Mouse (Mus musculus): ENCODE measurements around the gene Gm20388. TPM values are rescaled to one million over a fixed set of nuclear protein-coding genes. Genes with fewer than 3 reads are reported as not detected.

Gene Gm20388
- total RNA-seq, 1 experiment from 2014 or later: 3.6 TPM

DNA sequence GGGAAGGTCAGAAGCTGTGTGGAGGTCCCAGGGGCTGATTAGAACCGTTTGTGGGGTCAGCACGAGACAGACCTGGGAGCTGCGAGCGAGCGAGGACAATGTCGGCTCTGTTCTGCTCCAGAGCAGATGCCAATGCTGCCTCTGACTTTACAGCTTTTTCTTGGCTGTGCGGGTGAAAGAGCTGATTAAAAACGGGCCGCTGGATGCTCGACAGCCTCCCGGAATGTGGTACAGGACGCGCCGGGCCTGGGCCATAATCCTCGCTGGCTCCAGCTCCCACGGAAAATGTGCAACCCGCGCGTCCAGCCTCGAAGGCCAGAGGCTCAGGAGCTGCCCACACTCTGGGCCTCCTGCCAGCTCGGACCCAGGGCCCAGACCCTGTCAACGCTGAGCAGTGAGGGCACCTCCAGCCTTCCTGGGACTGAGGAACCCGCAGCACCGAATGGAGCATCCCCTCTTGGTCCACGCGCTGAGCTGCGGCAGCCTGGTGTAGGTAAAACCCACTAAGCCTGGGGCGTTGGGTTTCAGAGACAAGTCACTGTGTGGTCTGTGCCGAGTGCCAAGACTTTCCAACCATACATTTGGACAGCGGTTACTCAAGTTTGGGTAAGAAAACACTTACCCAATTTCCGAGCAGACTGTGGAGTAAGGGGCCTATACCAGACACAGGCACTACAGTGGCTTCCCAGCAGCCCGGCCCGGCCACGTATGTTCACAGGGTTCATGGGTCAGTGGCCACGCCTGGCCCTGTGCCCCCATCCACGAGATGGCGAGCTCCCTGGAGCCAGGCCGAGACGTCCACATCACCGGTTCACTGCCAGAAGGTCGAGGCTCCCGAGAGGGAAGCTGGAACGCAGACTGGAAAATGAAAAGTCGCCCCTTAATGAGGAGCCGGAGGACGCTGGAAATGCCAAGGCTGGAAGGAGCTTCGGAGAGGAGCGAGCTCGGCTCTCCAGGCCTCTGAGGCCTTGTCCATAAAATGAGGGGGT is 1557.7 kb downstream of the Gm20388 start:
- DNase-seq: peak; percentile 16

- DNase-seq: no peak
Observed at GRCm38 (mm10) chr8:121474161-121474897, 1563.7 kb downstream of the Gm20388 start.

GRCm38 (mm10) chr8:121474898-121475284 is 1564.2 kb downstream of the Gm20388 start:
- no peak for DNase-seq

DNA sequence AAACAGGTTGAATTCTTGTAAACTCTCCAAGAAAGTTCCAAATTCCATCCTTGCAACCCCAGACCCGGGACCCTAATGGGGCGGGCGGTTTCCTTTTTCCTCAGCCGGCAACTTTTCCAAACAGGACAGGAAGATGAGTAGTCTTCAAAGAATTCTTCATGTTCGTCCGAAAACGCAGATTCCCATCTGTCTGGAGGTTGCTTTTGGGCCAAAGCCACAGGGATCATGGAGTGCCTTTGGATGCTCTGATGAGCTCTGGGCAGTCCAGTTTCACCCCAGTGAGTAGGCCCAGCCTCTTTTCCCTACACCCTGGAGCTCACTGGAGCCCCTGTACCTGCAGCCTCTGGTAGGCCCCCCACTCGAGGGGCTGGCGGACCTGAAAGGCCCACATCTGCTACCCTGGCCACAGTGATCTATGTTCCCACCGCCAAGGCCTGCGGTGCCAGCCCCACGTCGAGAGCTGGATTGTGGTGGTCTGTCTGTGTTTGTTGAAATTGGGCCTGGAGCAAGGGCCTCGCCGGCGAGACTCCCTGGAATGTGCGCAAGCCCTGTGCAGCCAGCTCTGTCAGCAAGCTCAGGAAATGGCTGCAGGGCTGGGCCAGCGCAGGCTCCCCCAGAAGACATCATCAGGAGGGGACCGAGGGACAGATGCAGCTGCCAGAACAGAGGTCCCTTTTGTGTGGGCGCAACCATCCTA is 1567.4 kb downstream of the Gm20388 start:
- no peak for DNase-seq

DNA sequence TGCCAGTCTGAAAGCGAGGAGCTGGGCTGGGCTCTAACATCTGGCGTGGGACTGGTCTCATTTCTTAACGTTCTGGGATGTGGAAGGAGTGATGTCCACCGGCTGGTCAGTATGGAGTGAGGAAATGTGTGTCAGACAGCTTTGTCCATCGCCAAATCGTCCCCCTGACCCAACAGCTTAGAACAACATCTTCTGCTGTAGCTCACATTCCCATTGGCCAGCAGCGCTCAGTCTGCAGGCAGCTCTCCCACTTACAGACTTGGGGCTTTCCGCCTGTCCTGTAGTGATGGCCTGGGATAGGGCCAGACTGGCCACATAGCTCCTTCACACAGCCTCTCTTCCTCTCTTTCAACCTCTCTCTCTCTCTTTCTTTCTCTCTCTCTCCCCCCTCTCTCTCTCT is 1568.5 kb downstream of the Gm20388 start:
- DNase-seq: no peak

GRCm38 (mm10) chr8:121480411-121481031 is 1569.9 kb downstream of the Gm20388 start:
- no peak for DNase-seq

- DNase-seq: no peak
Observed at GRCm38 (mm10) chr8:121484072-121484782, 1573.6 kb downstream of the Gm20388 start.

DNA sequence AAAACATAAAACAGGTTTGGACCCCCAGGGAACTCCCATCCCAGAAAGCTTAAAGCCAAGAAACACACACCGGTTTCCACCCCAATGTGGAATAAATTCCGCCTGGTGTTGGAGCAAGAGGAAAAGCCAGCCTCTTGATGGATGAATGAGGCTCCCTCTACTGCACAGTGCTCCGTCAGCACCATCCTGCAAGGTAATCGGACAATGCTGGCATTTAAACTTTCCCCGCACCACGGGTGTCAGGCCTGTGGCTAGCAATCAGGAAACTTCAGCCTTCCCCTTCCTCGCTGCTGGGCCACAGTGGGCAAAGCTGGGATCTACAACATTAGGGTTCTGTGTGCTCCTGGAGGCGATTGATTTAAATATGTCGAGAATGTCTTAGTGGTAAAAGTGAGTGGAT is 1581.0 kb downstream of the Gm20388 start:
- no peak for DNase-seq

- no peak for DNase-seq
Observed at GRCm38 (mm10) chr8:121497621-121498020, 1587.0 kb downstream of the Gm20388 start.

DNA sequence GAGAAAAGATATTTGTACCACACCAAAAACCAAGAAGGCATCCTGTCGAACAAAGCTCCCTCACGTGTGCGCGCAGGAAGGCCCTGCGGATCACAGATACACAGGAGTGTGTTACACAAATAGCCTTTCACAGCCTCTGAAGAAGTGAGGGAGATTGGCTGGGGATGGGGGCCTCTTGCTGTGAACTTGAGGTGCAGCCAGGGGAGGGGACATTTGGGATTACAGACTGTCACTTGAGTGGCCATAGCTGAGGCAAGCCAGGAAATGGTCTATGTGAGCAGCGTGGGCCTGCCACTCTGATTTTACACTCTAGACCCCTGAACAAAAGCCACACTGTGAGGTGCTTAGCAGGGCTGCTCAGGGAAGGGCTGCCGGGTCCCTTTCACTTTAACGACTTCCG is 1601.1 kb downstream of the Gm20388 start:
- DNase-seq: no peak

GRCm38 (mm10) chr8:121513429-121513828 is 1602.8 kb downstream of the Gm20388 start:
- peak; percentile 86 for DNase-seq

DNA sequence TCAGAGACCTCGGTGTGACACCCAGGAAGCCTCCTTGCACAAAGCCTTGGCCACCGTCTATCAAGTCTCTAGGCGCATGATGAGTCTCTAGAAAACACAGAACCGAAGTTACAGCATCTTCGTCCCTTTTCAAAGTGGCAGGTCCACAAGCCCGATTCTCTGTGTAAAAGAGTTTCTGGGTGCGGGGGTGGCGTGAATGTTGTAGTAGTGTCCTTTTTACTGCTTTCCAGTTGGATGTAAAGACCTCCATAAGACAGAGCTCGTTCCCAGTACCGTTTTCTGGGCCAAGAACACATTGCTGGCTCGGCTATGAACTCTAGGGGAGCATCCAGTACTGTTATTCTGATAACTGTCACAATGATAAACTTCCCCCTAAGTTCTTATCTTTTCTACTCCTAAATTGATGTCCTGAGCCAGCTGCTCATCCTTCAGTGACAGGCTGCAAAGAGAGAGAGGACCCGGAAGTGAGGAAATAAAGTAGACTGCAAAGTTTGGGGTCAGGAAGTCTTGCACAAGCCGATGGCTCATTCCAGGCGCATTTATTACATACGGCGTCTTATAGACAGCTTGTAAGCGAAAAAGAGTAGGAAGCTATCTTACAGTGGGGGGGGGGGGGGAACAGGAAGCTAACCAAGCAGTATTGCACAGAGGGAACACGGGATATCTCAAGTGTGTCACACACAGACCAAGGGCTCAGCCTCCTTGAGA is 1614.6 kb downstream of the Gm20388 start:
- no peak for DNase-seq

DNA sequence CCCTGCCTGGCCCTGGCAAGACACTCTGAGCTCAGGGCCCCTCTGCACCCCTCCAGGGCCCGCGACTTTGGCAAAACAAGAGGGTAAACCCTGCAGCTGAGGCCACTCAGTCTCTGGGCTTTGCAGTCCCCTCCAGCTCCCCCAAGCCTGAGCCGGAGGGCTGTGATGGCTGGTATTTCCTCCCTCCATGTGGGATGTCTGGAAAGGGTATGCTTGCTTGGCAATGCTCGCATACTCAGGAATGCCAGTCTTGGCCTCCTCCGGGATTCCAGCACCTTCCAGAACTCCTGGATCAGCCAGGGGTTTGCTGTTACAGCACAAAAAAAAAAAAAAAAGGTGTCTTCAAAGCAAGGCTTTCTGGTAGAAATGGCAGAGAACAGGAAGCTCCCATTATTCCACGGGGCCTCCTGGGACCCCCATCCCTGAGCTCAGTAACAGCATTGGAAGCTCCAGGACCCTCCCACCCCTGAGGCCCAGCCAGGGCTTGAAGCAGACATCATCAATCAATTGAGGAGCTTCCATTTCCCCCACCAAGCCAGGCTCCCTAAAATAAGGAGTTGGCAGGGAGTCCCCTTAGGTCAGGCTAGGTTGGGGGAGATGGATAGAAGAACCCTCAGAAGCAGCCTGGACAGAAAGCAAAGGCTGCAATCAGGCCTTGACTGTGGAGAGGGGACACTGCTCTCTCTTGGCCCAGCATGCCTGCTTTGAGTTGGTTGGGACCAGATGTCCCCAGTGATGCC is 1616.3 kb downstream of the Gm20388 start:
- DNase-seq: no peak

- no peak for DNase-seq
Observed at GRCm38 (mm10) chr8:121527751-121528150, 1617.1 kb downstream of the Gm20388 start.

DNA sequence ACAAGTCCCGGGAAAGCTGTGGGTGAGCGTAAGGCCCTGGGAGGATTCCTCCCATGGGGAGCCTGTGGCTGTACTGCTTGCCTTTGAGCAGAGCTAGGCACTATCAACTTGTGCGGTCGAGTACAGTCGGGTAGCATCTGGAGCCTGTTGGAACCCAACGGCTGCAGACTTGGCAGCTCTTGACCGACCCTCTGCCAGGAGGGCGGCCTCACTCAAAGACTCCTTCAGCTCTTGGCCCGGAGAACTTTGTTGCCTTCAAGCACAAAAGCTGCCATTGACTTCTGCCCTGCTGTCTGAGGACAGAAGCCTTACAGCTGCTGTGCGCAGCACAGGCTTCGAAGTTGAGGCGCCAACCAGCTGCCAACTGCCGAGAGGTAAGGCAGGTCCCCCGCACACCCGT is 1618.1 kb downstream of the Gm20388 start:
- DNase-seq: no peak

GRCm38 (mm10) chr8:121530639-121531038 is 1620.0 kb downstream of the Gm20388 start:
- DNase-seq: no peak

DNA sequence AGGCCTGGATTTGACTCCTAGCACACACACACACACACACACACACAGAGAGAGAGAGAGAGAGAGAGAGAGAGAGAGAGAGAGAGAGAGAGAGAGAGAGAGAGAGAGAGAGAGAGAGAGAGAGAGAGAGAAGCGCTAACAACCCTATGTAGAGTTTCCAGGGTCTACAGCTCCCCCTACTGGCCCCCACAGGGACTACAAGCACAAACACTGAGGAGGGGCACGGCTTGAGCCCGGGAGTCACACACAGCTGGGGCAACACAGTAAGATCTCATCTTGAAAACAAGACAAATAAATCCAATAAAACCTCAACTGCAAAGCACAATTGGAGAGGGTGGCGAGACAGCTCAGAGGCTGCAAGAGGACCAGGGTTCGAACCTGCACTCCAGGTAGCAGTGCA is 1621.7 kb downstream of the Gm20388 start:
- DNase-seq: peak; percentile 33

DNA sequence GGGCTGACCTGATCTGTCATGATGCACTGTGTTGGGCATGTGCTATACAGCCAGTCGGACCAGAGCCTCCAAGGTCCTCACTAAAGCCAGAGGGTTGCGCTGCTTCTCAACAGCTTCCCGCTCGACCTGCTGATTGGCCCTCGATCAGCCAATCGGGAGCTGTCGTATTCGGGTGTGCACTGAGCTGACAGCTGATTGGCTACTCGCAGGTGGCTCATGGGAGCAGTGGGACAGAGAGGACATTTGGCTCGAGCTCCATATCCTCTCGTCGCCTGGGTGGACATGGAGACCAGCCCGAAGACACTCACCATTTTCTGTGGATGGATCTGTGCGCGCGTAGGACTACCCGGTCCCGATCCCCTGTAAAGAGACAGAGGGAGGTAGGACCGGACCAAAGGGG is 1631.2 kb downstream of the Gm20388 start:
- no peak for DNase-seq

DNA sequence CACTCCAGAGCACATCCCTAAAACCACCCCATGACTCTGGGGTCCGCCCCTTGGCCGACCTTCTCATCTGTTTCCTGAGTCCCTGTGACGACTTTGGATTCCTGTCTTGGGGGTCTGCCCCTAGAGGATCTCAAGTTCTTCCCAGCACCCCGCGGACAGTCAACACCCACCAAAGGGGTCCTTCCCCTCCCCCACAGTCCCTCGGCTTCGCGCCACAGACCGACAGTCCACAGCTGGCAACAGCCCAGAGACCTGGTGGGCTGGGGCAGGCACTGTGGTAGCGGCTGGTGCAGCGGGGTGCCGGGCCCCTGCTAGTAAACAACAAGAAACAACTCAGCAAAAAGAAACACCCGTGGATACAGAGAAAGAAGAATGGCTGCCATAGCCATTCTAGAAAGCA is 1632.3 kb downstream of the Gm20388 start:
- DNase-seq: no peak

DNA sequence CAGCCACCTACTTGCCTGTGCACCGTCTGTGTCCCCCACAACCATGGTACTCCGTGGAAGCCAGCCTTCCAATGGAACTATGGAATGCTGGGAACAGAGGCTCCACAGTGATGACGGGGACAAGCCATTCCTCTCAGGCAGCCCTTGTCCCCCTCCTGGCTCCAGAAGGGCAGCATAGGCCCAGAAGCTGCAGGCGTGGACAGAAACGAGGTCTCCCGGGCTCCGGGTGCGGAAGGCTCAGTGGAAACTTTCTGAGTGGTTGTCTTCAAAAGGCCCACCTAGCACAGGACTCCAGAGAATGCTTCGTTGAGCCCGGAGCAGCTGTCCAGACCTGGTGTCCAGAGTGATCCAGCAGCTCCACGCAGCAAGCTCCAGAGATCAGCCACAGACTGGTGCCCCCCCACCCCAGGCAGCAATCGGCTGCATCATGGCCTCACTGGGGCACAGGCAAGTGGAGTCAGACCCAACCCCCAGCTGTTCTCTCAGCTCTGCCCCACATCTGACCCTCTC is 1633.7 kb downstream of the Gm20388 start, which contains the start of gene 1700018B08Rik:
Gene 1700018B08Rik (minus strand): TSS at position 45 of the 510 bp plus-strand sequence.
- no peak for DNase-seq
